Mouse (Mus musculus): ENCODE results near the gene Olfr459. TPM values are rescaled to one million over a fixed set of nuclear protein-coding genes. Genes with fewer than 3 reads are reported as not detected.

Olfr459 gene
- polyA plus RNA-seq (2015; fragmentation: Nextera tagmentation; extraction: Ambion mirVana) = not detected in 2 replicates

DNA sequence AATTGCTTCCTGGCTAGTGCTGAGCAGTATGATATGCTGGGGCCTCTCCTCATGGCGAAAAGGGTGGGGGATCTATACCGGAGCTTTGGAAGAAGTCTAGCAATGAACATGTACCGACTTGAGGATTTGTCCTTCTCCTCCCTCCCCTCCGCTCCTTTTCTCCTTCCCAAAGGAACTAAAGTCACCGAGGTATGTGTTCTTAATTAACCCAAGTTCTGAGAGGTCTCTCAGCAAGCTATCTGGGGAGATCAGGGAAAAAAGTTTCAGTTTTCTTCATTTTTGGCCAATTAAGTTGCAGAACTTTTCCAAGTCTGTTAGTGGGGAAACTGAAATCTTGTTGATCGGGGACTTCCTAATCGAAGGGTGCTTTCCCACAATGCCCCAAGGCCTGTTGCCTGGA is at the start of gene Olfr459:
Olfr459 (minus strand) TSS at position 101 of the 400 bp plus-strand sequence.
- no peak within 1 kb of the TSS for H3K4me3 ChIP-seq (ENCODE audit: low read depth, low read length)
- no peaks in the 10 kb centered on the region for H3K4me1 ChIP-seq (ENCODE audit: insufficient read depth, low read depth, low read length)
- H3K36me3 ChIP-seq (ENCODE audit: insufficient read depth, low read length) = no peaks in the 10 kb centered on the region
- H3K27ac ChIP-seq (ENCODE audit: low read length) = no peak within 1 kb of the TSS
- 79% methylated on average over 7 of the region's 7 CpGs for WGBS
- H3K27me3 ChIP-seq (replicated peaks; ENCODE audit: insufficient read depth, low read length) = no peaks in the 10 kb centered on the region
- no peak for TF ChIP-seq CTCF (IDR thresholded peaks at IDR 0.05)
- TF ChIP-seq EP300 (IDR thresholded peaks at IDR 0.05) = no peak
- H3K9me3 ChIP-seq (ENCODE audit: low read length) = no peaks in the 10 kb centered on the region
- ATAC-seq (no peak), DNase-seq (ENCODE audit: low spot score) (no peak)
- H3K4me2 ChIP-seq (replicated peaks; ENCODE audit: low read depth, low read length) = no peak within 1 kb of the TSS
- H3K9ac ChIP-seq (replicated peaks; ENCODE audit: low read depth) = no peak within 1 kb of the TSS

DNA sequence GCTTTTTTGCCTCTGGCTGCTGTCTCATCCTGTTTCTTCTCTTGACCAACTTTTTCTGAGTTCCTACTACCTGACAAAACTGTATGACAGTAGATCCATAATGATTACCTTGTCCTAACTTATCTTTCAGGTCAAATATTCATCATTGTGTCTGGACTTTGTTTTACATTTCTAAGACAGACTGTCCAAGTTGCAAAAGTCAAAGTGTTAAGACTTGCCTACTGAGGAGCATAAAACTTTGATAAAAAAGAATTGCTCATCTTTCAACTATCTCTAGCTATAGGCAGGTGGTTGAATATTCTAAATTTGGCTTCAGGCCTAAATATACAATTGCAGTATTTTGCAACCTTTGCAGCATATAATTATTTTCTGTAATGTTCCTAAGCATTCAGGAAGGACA is 49.1 kb upstream of the Olfr459 start:
- DNase-seq (ENCODE audit: low spot score) = no peak
- Histone ChIP-seq H3K4me1 (ENCODE audit: insufficient read depth, low read depth, low read length) (no peaks in the 10 kb centered on the region), H3K36me3 (ENCODE audit: insufficient read depth, low read length) (no peaks in the 10 kb centered on the region), H3K27me3 (replicated peaks; ENCODE audit: insufficient read depth, low read length) (no peaks in the 10 kb centered on the region), H3K9ac (replicated peaks; ENCODE audit: low read depth) (no peak overlapping the region), H3K4me3 (ENCODE audit: low read depth, low read length) (no peak overlapping the region), H3K9me3 (ENCODE audit: low read length) (no peaks in the 10 kb centered on the region), H3K27ac (ENCODE audit: low read length) (no peak overlapping the region), H3K4me2 (replicated peaks; ENCODE audit: low read depth, low read length) (no peak overlapping the region)
- ATAC-seq = no peak
- no peak for TF ChIP-seq CTCF (IDR thresholded peaks at IDR 0.05)
- TF ChIP-seq EP300 (IDR thresholded peaks at IDR 0.05) = no peak

DNA sequence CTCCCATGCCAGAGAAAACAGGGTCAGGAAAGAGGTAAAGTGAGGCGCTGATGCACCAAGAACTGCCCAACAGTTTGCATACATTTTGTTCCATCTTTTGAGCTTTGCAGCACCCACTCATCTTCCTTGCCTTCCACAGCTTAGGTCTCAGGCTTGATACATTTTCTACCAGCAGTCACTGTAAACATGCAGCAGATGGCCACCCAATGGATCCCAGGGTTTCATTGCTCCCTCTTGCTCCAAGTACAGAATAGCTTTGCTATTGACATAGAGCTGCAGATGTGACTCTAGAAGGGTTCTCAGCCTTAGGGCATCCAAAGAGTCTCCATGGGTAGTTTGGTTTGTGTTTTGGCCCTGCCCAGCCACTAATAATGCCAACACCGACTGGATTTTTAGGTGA is 11.7 kb upstream of the Olfr459 start:
- ATAC-seq = no peak
- Histone ChIP-seq H3K4me3 (ENCODE audit: low read depth, low read length) (no peak overlapping the region), H3K4me1 (ENCODE audit: insufficient read depth, low read depth, low read length) (no peaks in the 10 kb centered on the region), H3K4me2 (replicated peaks; ENCODE audit: low read depth, low read length) (no peak overlapping the region), H3K9me3 (ENCODE audit: low read length) (no peaks in the 10 kb centered on the region), H3K27ac (ENCODE audit: low read length) (no peak overlapping the region), H3K36me3 (ENCODE audit: insufficient read depth, low read length) (no peaks in the 10 kb centered on the region), H3K9ac (replicated peaks; ENCODE audit: low read depth) (no peak overlapping the region), H3K27me3 (replicated peaks; ENCODE audit: insufficient read depth, low read length) (no peaks in the 10 kb centered on the region)
- no peak for TF ChIP-seq CTCF (IDR thresholded peaks at IDR 0.05)
- TF ChIP-seq EP300 (IDR thresholded peaks at IDR 0.05) = no peak
- 71% methylated on average over 2 of the region's 2 CpGs for WGBS
- no peak for DNase-seq (ENCODE audit: low spot score)

- WGBS = 66% methylated on average over 6 of the region's 6 CpGs
Observed at GRCm38 (mm10) chr6:41775721-41776120, 744 bp upstream of the Olfr459 start.

DNA sequence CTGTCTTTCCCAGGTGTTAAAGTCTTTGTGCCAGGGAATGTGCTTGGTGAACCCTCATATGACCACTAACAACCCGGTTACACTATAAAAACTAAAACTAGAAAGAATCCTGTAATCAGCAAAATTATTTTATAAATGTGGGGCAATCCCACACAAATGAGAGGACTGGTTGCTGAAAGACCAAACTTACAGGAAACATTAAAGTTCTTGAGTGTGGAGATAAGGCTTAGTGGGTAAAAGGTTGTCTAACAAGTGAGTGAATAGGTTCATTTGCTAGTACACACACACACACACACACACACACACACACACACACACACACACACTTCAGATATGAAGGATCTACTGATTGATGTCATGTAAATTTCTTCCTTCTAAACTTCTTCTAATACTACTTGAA is 5.1 kb downstream of the Olfr459 start:
- no peak overlapping the region for H3K27ac ChIP-seq (ENCODE audit: low read length)
- H3K36me3 ChIP-seq (ENCODE audit: insufficient read depth, low read length) = no peaks in the 10 kb centered on the region
- H3K27me3 ChIP-seq (replicated peaks; ENCODE audit: insufficient read depth, low read length) = no peaks in the 10 kb centered on the region
- TF ChIP-seq CTCF (IDR thresholded peaks at IDR 0.05) (no peak), EP300 (IDR thresholded peaks at IDR 0.05) (no peak)
- no peak overlapping the region for H3K9ac ChIP-seq (replicated peaks; ENCODE audit: low read depth)
- H3K9me3 ChIP-seq (ENCODE audit: low read length) = no peaks in the 10 kb centered on the region
- no peaks in the 10 kb centered on the region for H3K4me1 ChIP-seq (ENCODE audit: insufficient read depth, low read depth, low read length)
- DNase-seq (ENCODE audit: low spot score) (no peak), ATAC-seq (no peak)
- no peak overlapping the region for H3K4me3 ChIP-seq (ENCODE audit: low read depth, low read length)
- WGBS = 79% methylated on average over 1 of the region's 1 CpGs
- H3K4me2 ChIP-seq (replicated peaks; ENCODE audit: low read depth, low read length) = no peak overlapping the region

More at GRCm38 (mm10) chr6:41775721-41776120, 744 bp upstream of the Olfr459 start:
- DNase-seq (ENCODE audit: low spot score) (no peak), ATAC-seq (no peak)
- H3K4me3 ChIP-seq (ENCODE audit: low read depth, low read length) = no peak overlapping the region
- H3K4me1 ChIP-seq (ENCODE audit: insufficient read depth, low read depth, low read length) = no peaks in the 10 kb centered on the region
- H3K4me2 ChIP-seq (replicated peaks; ENCODE audit: low read depth, low read length) = no peak overlapping the region
- H3K9ac ChIP-seq (replicated peaks; ENCODE audit: low read depth) = no peak overlapping the region
- no peaks in the 10 kb centered on the region for H3K36me3 ChIP-seq (ENCODE audit: insufficient read depth, low read length)
- H3K27me3 ChIP-seq (replicated peaks; ENCODE audit: insufficient read depth, low read length) = no peaks in the 10 kb centered on the region
- no peak overlapping the region for H3K27ac ChIP-seq (ENCODE audit: low read length)
- H3K9me3 ChIP-seq (ENCODE audit: low read length) = no peaks in the 10 kb centered on the region
- TF ChIP-seq CTCF (IDR thresholded peaks at IDR 0.05) (no peak), EP300 (IDR thresholded peaks at IDR 0.05) (no peak)

DNA sequence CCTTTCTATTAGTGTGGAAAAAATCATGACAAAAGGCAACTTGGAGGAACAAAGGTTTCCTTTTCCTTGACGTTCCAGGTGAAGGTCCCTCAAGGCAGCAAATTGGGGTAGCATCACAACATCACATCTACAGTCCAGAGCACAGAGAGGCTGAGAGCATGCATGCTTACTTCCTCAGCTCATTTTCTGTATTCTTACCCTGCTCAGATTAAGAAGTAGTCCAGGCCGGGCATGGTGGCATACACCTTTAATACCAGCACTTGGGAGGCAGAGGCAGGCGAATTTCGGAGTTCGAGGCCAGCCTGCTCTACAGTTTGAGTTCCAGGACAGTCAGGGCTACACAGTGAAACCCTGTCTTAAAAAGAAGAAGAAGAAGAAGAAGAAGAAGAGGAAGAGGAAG is 10.7 kb downstream of the Olfr459 start:
- 83% methylated on average over 5 of the region's 5 CpGs for WGBS
- no peak for ATAC-seq
- TF ChIP-seq EP300 (IDR thresholded peaks at IDR 0.05) (no peak), CTCF (IDR thresholded peaks at IDR 0.05) (no peak)

DNA sequence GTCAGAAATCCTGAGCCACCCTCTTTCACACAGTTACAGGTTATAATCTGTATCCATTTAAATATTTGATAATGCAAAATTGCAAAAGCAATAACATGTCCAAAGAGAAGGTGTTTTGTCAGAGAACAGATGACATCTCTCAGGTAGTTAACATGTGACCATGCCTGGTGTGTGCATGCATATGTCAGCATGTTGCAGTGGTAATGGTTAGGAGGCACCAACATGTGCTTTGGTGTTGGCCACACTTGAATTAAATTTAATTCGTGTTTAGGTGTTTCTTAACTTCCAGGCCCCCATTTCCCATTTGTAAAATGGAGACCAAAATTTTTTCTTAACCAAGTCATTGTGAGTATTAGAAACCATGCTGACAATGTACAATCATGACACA is 12.6 kb downstream of the Olfr459 start:
- no peak for DNase-seq (ENCODE audit: low spot score)
- Histone ChIP-seq H3K4me3 (ENCODE audit: low read depth, low read length) (no peak overlapping the region), H3K4me1 (ENCODE audit: insufficient read depth, low read depth, low read length) (no peaks in the 10 kb centered on the region), H3K27ac (ENCODE audit: low read length) (no peak overlapping the region), H3K9me3 (ENCODE audit: low read length) (no peaks in the 10 kb centered on the region), H3K36me3 (ENCODE audit: insufficient read depth, low read length) (no peaks in the 10 kb centered on the region), H3K4me2 (replicated peaks; ENCODE audit: low read depth, low read length) (no peak overlapping the region), H3K27me3 (replicated peaks; ENCODE audit: insufficient read depth, low read length) (no peaks in the 10 kb centered on the region), H3K9ac (replicated peaks; ENCODE audit: low read depth) (no peak overlapping the region)
- WGBS = 68% methylated on average over 1 of the region's 1 CpGs
- no peak for ATAC-seq
- TF ChIP-seq CTCF (IDR thresholded peaks at IDR 0.05) (no peak), EP300 (IDR thresholded peaks at IDR 0.05) (no peak)

More for the DNA sequence above, 10.7 kb downstream of the Olfr459 start:
- H3K4me3 ChIP-seq (ENCODE audit: low read depth, low read length) = no peak overlapping the region
- H3K27ac ChIP-seq (ENCODE audit: low read length) = no peak overlapping the region
- H3K4me2 ChIP-seq (replicated peaks; ENCODE audit: low read depth, low read length) = no peak overlapping the region
- no peak overlapping the region for H3K9ac ChIP-seq (replicated peaks; ENCODE audit: low read depth)
- no peaks in the 10 kb centered on the region for H3K27me3 ChIP-seq (replicated peaks; ENCODE audit: insufficient read depth, low read length)
- H3K9me3 ChIP-seq (ENCODE audit: low read length) = no peaks in the 10 kb centered on the region
- no peaks in the 10 kb centered on the region for H3K36me3 ChIP-seq (ENCODE audit: insufficient read depth, low read length)
- H3K4me1 ChIP-seq (ENCODE audit: insufficient read depth, low read depth, low read length) = no peaks in the 10 kb centered on the region
- no peak for DNase-seq (ENCODE audit: low spot score)
